Mouse (Mus musculus): ENCODE data around the gene Igf2.

Gene Igf2

GRCm38 (mm10) chr7:142666659-142667058 is at the start of gene Igf2:
Igf2 (minus strand) TSS chr7:142666816.
- peak; percentile 16 to 60 for DNase-seq

GRCm38 (mm10) chr7:142714783-142715498 is 48.3 kb upstream of the Igf2 start:
- peak; percentile 13 to 56 for DNase-seq

GRCm38 (mm10) chr7:142706873-142707272 is 40.3 kb upstream of the Igf2 start:
- DNase-seq, result no peak

- peak in 1 of 2 experiments; percentile 8 for DNase-seq
These were observed 32.8 kb upstream of the Igf2 start for GRCm38 (mm10) chr7:142699334-142699860.

- peak; percentile 50 to 66 for DNase-seq
These were observed 12.0 kb upstream of the Igf2 start for GRCm38 (mm10) chr7:142678611-142679010.

GRCm38 (mm10) chr7:142675644-142676043 is 9.0 kb upstream of the Igf2 start:
- DNase-seq, result peak; percentile 50 to 80

GRCm38 (mm10) chr7:142675141-142675540 is 8.5 kb upstream of the Igf2 start:
- no peak for DNase-seq

GRCm38 (mm10) chr7:142672120-142672519 is 5.5 kb upstream of the Igf2 start:
- DNase-seq, result peak; percentile 24 to 72

- DNase-seq, result no peak
These were observed 4.5 kb upstream of the Igf2 start for GRCm38 (mm10) chr7:142671067-142671466.

- DNase-seq, result no peak
These were observed 3.4 kb upstream of the Igf2 start, which contains the start of gene Gm49394 for GRCm38 (mm10) chr7:142669751-142670625. Gm49394 (minus strand) TSS chr7:142669942.

GRCm38 (mm10) chr7:142668328-142668727 is 1.7 kb upstream of the Igf2 start:
- DNase-seq, result no peak

- DNase-seq, result no peak
These were observed 905 bp upstream of the Igf2 start for GRCm38 (mm10) chr7:142667521-142667920.

GRCm38 (mm10) chr7:142666109-142666508 is 507 bp downstream of the Igf2 start:
- DNase-seq, result no peak

- no peak for DNase-seq
These were observed 1.3 kb downstream of the Igf2 start for GRCm38 (mm10) chr7:142665364-142665763.

- no peak for DNase-seq
These were observed 2.1 kb downstream of the Igf2 start for GRCm38 (mm10) chr7:142664465-142665029.

GRCm38 (mm10) chr7:142663931-142664421 is 2.6 kb downstream of the Igf2 start:
- no peak for DNase-seq

GRCm38 (mm10) chr7:142663151-142663550 is 3.5 kb downstream of the Igf2 start:
- DNase-seq, result no peak

GRCm38 (mm10) chr7:142661811-142662210 is 4.8 kb downstream of the Igf2 start:
- no peak for DNase-seq

- no peak for DNase-seq
These were observed 5.6 kb downstream of the Igf2 start for GRCm38 (mm10) chr7:142661046-142661445.

- peak in 1 of 2 experiments; percentile 42 for DNase-seq
These were observed 6.0 kb downstream of the Igf2 start for GRCm38 (mm10) chr7:142660651-142660945.

GRCm38 (mm10) chr7:142659767-142660650 is 6.6 kb downstream of the Igf2 start:
- no peak for DNase-seq

GRCm38 (mm10) chr7:142659181-142659681 is 7.4 kb downstream of the Igf2 start:
- DNase-seq, result peak in 1 of 2 experiments; percentile 35

Data from kidney, postnatal 36 days (tissue).